Mouse (Mus musculus) brain, embryonic 18.5 days (tissue): ENCODE data around the gene Cyp4a29.
"Not testable (repeated sequence)": the region's sequence is repeated elsewhere in the genome, so short reads cannot be mapped to it uniquely, and the experiment has no call there.

ENCODE experiments used
- DNase-seq: peaks from one replicate; pipeline ENCODE4 v3.0.0-alpha.2; 2012; ENCODE audit warnings: low read depth, low spot score

Cyp4a29 gene

GRCm38 (mm10) chr4:115241784-115242183 is at the start of gene Cyp4a29:
Cyp4a29 (plus strand) TSS chr4:115242084.
- DNase-seq = no peak

DNA sequence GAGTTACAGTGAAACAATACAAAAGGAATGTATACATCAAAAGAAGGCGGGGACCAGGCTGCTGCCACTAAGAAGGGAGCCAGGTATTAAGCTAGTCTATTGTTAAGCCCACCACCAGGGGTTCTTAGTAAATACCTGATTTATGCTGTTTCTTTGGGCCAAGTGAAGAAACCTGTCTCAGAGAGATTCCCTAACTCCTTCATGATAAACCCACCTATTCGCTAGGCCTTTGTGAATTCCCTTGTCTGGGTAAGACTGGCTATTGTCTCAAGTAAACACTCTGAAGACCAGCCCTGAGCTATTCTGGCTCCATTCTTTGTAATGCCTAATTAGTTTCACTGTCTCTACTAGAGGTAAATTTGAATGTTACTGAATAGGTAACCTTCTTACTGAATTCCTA is 9.0 kb upstream of the Cyp4a29 start:
- DNase-seq = not testable (repeated sequence)

DNA sequence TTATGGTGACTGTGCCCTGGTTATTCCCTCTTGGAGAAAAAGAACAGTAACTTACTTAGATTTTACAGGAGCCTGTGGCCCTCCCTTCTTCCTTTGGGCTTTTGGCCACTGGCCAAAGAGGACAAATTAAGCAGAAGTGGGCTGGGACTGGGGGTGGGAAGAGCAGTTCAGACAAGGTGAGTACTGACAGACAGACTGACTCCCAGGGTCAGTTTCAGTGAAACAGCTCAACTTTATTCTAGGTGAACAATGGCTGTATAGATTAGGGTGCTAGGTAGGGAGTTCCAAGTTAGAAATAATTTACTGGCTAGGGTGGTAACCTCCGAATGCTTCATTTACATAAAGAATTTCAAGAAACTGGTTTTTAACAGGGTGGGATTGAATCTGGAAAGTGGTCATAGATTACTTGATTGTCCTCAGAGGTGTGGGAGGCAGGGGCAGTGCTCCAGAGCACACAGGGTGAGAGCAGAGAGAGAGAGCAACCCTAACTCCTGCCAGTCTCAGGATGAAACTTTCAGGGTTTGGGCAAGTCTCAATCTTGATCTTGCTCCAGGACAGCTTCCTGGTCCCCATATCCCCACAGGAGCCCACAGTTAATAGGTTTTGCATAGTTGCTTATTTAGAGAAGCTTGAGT is 5.3 kb upstream of the Cyp4a29 start:
- no peak for DNase-seq

- not testable (repeated sequence) for DNase-seq
These were observed 23.0 kb downstream of the Cyp4a29 start for GRCm38 (mm10) chr4:115264687-115265569.

DNA sequence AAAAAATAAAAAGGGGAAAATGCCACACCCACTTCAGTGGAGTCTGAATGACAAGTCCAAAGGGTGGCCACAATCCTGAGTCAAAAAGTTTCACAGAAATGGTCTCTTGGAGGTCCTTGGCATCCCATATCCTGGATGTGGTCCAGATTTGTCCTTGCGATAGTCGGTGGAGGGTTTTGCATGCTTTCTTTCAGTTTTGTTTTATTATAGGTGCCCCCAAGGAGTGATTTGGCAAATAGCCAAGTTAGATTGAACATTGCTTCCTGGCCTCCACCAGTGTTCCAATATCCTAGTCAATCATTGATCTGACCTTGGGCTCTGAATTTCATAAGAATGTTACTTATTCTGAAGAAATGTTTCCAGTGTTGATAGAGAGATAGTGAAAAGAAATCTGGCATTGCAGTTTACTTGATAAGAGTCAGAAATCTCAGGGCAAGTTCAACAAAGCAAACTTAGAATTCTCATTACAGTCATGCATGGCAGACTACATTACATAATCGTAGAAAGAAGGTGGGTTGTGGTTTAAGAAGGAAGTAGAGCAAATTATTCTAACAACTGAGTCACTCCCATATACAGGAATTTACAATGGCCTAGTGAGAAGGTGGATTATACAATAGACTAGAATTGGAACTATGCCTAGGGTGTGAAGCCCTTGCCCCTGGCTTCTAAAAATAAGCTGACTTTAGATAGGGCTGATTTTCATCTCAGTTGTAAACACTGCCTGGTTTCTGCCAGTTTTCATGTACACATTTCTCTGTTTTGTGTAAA is 36.5 kb downstream of the Cyp4a29 start:
- DNase-seq = not testable (repeated sequence)

- no peak for DNase-seq
These were observed 38.5 kb downstream of the Cyp4a29 start for GRCm38 (mm10) chr4:115280342-115280741.

GRCm38 (mm10) chr4:115280779-115281178 is 38.9 kb downstream of the Cyp4a29 start:
- DNase-seq = not testable (repeated sequence)

DNA sequence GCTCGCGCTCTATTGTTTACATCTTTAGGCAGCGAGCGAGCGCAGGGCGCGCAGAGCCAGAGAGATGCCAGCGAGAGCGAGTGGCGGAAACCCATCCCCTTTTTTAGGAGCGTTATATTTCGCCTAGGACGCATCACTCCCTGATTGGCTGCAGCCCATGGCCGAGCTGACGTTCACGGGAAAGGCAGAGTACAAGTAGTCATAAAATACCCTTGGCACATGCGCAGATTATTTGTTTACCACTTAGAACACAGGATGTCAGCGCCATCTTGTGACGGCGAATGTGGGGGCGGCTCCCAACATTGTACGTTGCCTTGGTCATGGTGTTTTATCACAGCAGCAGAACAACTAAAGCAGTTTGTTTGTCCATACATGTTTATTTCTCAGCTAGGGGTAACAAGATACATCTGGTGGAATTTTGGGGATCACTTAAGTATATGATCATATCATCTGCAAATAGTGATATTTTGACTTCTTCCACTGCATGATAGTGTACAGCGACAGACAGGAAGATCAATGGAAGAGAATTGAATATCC is 39.4 kb downstream of the Cyp4a29 start:
- peak; percentile 12 for DNase-seq

GRCm38 (mm10) chr4:115298746-115299145 is 56.9 kb downstream of the Cyp4a29 start, which contains the start of gene Cyp4a12a:
Cyp4a12a (plus strand) TSS chr4:115299046.
- DNase-seq = not testable (repeated sequence)
